Mouse (Mus musculus): ENCODE measurements around the gene Ccdc154.
A peak's percentile ranks its signal among the peaks of the same experiment; 100 is the strongest.

Gene Ccdc154

GRCm38 (mm10) chr17:25183232-25183631, 21.0 kb downstream of the Ccdc154 start:
- DNase-seq (ENCODE audit: extremely low read depth, insufficient read length, low spot score), result no peak

GRCm38 (mm10) chr17:25184129-25184691, 21.9 kb downstream of the Ccdc154 start, which contains the start of gene BC003965:
Gene BC003965, plus strand, starts transcription at chr17:25184554.
- peak; percentile 94 for DNase-seq (ENCODE audit: extremely low read depth, insufficient read length, low spot score)

GRCm38 (mm10) chr17:25184961-25185360, 22.7 kb downstream of the Ccdc154 start:
- DNase-seq (ENCODE audit: extremely low read depth, insufficient read length, low spot score), result no peak

- DNase-seq (ENCODE audit: extremely low read depth, insufficient read length, low spot score), result no peak
Measured at GRCm38 (mm10) chr17:25187784-25188149, 25.5 kb downstream of the Ccdc154 start.

GRCm38 (mm10) chr17:25188150-25189031, 26.1 kb downstream of the Ccdc154 start, which contains the start of gene Unkl:
Gene Unkl, plus strand, starts transcription at chr17:25188397.
- DNase-seq (ENCODE audit: extremely low read depth, insufficient read length, low spot score), result peak; percentile 68

GRCm38 (mm10) chr17:25189091-25189490, 26.8 kb downstream of the Ccdc154 start:
- DNase-seq (ENCODE audit: extremely low read depth, insufficient read length, low spot score), result no peak

GRCm38 (mm10) chr17:25202401-25202800, 40.1 kb downstream of the Ccdc154 start:
- no peak for DNase-seq (ENCODE audit: extremely low read depth, insufficient read length, low spot score)

GRCm38 (mm10) chr17:25210006-25210405, 47.7 kb downstream of the Ccdc154 start:
- DNase-seq (ENCODE audit: extremely low read depth, insufficient read length, low spot score), result no peak

- peak; percentile 63 for DNase-seq (ENCODE audit: extremely low read depth, insufficient read length, low spot score)
Measured at GRCm38 (mm10) chr17:25210680-25211466, 48.6 kb downstream of the Ccdc154 start.

GRCm38 (mm10) chr17:25211705-25212104, 49.4 kb downstream of the Ccdc154 start:
- DNase-seq (ENCODE audit: extremely low read depth, insufficient read length, low spot score), result peak; percentile 64

GRCm38 (mm10) chr17:25215431-25215830, 53.2 kb downstream of the Ccdc154 start:
- no peak for DNase-seq (ENCODE audit: extremely low read depth, insufficient read length, low spot score)

GRCm38 (mm10) chr17:25218967-25219366, 56.7 kb downstream of the Ccdc154 start:
- DNase-seq (ENCODE audit: extremely low read depth, insufficient read length, low spot score), result no peak

GRCm38 (mm10) chr17:25219492-25220295, 57.4 kb downstream of the Ccdc154 start:
- DNase-seq (ENCODE audit: extremely low read depth, insufficient read length, low spot score), result no peak

GRCm38 (mm10) chr17:25220746-25221145, 58.5 kb downstream of the Ccdc154 start:
- DNase-seq (ENCODE audit: extremely low read depth, insufficient read length, low spot score), result no peak
